8 mouse cellular contexts compared by ENCODE assay signal in the genomic region with DNA sequence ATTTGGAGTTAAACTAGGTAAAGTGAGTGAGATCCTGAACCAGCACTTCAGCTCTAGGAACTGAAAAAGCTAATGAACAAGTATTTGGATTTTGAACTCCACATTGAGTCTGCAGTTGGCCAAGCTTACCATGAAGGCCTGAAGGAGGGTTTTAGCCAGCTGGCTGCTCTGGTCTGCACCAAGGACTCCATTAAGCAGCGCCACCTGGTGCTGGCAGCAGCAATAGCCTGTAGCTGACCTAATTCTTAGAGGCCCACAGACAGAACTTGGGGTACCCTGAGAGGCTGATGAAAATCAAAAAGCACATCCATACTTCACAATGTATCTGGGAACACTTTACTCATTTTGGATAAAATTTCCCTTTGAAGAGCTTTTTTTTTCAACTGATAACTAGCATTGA.
A peak's percentile ranks its signal among the peaks of the same experiment; 100 is the strongest.
DNase-seq lines count a peak whose midpoint lies in the region; ATAC-seq and TF ChIP-seq lines count a peak whose summit lies in the region.

No protein-coding gene starts in this region.

- H3K4me1 ChIP-seq in lung, postnatal 0 days (ENCODE audit: insufficient read depth, low read depth, low read length): no peaks in the 10 kb centered on the region
- no peaks in the 10 kb centered on the region for H3K4me1 ChIP-seq in small intestine, adult 2 months (ENCODE audit: control insufficient read depth, insufficient read depth, insufficient read length, low read length)

- H3K27ac ChIP-seq in lung, postnatal 0 days (ENCODE audit: low read length): no peak overlapping the region
- H3K27ac ChIP-seq in small intestine, adult 2 months (ENCODE audit: insufficient read depth, low read depth, low read length): no peak overlapping the region

- H3K9me3 ChIP-seq in lung, postnatal 0 days (ENCODE audit: low read length): no peaks in the 10 kb centered on the region

- no peak overlapping the region for H3K4me2 ChIP-seq in lung, postnatal 0 days (replicated peaks; ENCODE audit: low read depth, low read length)

- H3K36me3 ChIP-seq in lung, postnatal 0 days (ENCODE audit: insufficient read depth, low read length): no peaks in the 10 kb centered on the region
- no peaks in the 10 kb centered on the region for H3K36me3 ChIP-seq in small intestine, adult 2 months (ENCODE audit: control insufficient read depth, insufficient read depth, low read length)

- no peaks in the 10 kb centered on the region for H3K27me3 ChIP-seq in lung, postnatal 0 days (replicated peaks; ENCODE audit: insufficient read depth, low read length)
- H3K27me3 ChIP-seq in small intestine, adult 2 months (ENCODE audit: control insufficient read depth, insufficient read depth, low read length): no peaks in the 10 kb centered on the region

- peak; percentile 45 for DNase-seq in ovary, postnatal 36 days (ENCODE audit: low spot score)
- no peak for DNase-seq in ovary, adult 18-20 months (ENCODE audit: low spot score)
- peak; percentile 87 for DNase-seq in cerebellum, postnatal 10 days
- DNase-seq in gastrocnemius, adult 18-20 months (ENCODE audit: low spot score): peak; percentile 19
- DNase-seq in layer of hippocampus, adult 18-20 months (ENCODE audit: low spot score in 2 of 2): peak; percentile 43 to 79
- peak; percentile 35 for DNase-seq in lung, postnatal 0 days (ENCODE audit: low spot score)
- DNase-seq in c-Kit-positive CD71-positive TER-119-positive erythroid progenitor cells, embryonic 14.5 days (ENCODE audit: low spot score): no peak

- no peak overlapping the region for H3K4me3 ChIP-seq in lung, postnatal 0 days (ENCODE audit: low read depth, low read length)
- no peak overlapping the region for H3K4me3 ChIP-seq in small intestine, adult 2 months (ENCODE audit: low read depth, low read length)

- no peak for TF ChIP-seq POLR2A in small intestine, adult 2 months (IDR thresholded peaks at IDR 0.05; ENCODE audit: low read depth, low read length)

- TF ChIP-seq EP300 in lung, postnatal 0 days (IDR thresholded peaks at IDR 0.05): no peak

- H3K9ac ChIP-seq in lung, postnatal 0 days (replicated peaks; ENCODE audit: low read depth): no peak overlapping the region

- WGBS in lung, postnatal 0 days: 4% methylated on average over 1 of the region's 1 CpGs
- 16% methylated on average over 1 of the region's 1 CpGs for WGBS in small intestine, adult 2 months

- ATAC-seq in lung, postnatal 0 days: no peak

- TF ChIP-seq CTCF in lung, postnatal 0 days (IDR thresholded peaks at IDR 0.05): peak; percentile 63
- peak; percentile 41; the same call in 1 of the 2 replicates for TF ChIP-seq CTCF in small intestine, adult 2 months (IDR thresholded peaks at IDR 0.05; ENCODE audit: extremely low read depth, insufficient read length, insufficient replicate concordance, low read depth, low read length)

Comparison
In these comparisons a context has a peak if more than half of its experiments do, and no peak if none do; other contexts are left out.
1. DNase-seq: peak in ovary, postnatal 36 days (single experiment), cerebellum, postnatal 10 days (2 of 2), gastrocnemius, adult 18-20 months (single experiment), layer of hippocampus, adult 18-20 months (2 of 2) and lung, postnatal 0 days (single experiment); none in ovary, adult 18-20 months (single experiment) and c-Kit-positive CD71-positive TER-119-positive erythroid progenitor cells, embryonic 14.5 days (single experiment).